Mouse (Mus musculus) A20 (cell line): ENCODE measurements around the gene Ubxn6.
"Not testable (repeated sequence)": the region's sequence is repeated elsewhere in the genome, so short reads cannot be mapped to it uniquely, and the experiment has no call there.

Experiments
- DNase-seq: peaks from one replicate; pipeline ENCODE4 v3.0.0-alpha.2; 2011; ENCODE audit warnings: low read depth, low spot score

The Ubxn6 gene

GRCm38 (mm10) chr17:56102158-56102557 lies 27.3 kb upstream of the Ubxn6 start:
- DNase-seq: no peak

- no peak for DNase-seq
Measured at GRCm38 (mm10) chr17:56100811-56101210, 26.0 kb upstream of the Ubxn6 start.

DNA sequence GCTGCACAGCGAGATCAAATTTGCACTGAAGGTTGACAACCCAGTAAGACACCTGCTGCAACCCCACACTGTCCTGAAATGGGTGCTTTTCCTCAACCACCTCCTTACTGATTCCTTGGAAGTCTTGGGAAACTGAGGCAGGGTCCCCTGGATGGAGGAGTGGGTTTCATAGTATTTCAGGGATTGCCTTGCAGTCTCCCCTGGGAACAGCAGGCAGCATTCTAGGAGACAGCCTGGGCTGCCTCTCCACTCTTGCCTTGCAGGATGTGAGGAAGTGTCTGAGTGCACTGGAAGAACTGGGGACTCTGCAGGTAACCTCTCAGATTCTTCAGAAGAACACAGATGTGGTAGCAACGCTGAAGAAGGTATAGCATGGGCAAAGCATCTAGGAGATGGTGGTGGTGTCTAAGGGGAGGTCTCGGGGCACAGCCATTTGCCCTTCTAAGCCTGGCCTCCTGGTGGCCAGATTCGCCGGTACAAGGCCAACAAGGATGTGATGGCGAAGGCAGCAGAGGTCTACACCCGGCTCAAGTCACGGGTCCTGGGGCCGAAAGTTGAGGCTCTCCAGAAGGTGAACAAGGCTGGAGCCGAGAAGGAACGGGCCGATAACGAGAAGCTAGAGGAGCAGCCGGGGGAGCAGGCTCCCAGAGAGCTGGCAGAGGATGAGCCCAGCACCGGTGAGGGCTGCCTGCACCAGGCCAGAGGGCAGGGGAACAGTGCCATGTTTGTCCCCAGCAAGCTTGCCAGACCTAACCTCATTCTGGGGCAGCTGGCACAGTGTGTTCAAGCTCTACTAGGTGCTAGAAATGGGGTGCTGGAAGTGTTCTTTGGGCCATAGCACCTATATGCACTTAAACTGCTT lies 24.1 kb upstream of the Ubxn6 start:
- peak; percentile 64 for DNase-seq

GRCm38 (mm10) chr17:56098180-56098579 lies 23.4 kb upstream of the Ubxn6 start:
- peak; percentile 55 for DNase-seq

GRCm38 (mm10) chr17:56096883-56097282 lies 22.1 kb upstream of the Ubxn6 start:
- DNase-seq: no peak

DNA sequence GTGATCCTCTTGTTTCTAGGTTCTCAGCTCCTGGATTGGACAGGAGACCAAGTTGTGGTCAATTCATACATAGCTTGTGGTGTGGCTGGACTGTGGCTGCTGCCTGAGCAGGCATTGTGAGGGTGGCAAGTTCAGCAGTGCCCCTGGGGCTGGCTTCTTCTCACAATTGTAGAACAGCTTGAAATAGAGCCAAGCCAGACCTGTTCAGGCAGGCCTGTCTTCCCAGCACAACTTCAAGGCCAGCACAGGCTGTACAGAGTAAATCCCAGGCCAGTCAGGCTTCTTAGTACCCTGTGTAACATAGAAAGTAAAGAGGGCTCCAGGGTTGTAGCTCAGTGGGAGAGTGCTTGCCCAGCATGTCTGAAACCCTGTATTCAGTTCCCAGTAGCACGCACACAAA lies 18.0 kb upstream of the Ubxn6 start:
- no peak for DNase-seq

DNA sequence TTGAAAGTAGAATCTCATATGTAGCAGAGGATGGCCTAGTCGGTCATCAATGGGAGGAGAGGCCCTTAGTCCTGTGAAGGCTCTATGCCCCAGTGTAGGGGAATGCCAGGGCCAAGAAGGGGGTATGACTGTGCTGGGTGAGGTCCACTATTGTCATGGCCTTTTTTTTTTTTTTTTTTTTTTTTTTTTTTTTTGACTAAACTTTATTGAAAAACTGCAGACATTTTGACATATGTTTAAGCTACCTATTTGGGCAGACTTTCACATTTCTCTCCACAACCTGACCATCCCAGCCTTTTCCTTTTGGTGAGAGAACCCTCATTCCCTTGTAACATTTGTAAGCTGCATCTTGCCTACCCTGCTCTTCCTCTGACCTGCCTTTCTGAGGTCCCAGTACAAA lies 17.5 kb upstream of the Ubxn6 start:
- DNase-seq: no peak

- DNase-seq: peak; percentile 62
Measured at GRCm38 (mm10) chr17:56080781-56081585, 6.2 kb upstream of the Ubxn6 start.

GRCm38 (mm10) chr17:56079921-56080320 lies 5.1 kb upstream of the Ubxn6 start:
- no peak for DNase-seq

DNA sequence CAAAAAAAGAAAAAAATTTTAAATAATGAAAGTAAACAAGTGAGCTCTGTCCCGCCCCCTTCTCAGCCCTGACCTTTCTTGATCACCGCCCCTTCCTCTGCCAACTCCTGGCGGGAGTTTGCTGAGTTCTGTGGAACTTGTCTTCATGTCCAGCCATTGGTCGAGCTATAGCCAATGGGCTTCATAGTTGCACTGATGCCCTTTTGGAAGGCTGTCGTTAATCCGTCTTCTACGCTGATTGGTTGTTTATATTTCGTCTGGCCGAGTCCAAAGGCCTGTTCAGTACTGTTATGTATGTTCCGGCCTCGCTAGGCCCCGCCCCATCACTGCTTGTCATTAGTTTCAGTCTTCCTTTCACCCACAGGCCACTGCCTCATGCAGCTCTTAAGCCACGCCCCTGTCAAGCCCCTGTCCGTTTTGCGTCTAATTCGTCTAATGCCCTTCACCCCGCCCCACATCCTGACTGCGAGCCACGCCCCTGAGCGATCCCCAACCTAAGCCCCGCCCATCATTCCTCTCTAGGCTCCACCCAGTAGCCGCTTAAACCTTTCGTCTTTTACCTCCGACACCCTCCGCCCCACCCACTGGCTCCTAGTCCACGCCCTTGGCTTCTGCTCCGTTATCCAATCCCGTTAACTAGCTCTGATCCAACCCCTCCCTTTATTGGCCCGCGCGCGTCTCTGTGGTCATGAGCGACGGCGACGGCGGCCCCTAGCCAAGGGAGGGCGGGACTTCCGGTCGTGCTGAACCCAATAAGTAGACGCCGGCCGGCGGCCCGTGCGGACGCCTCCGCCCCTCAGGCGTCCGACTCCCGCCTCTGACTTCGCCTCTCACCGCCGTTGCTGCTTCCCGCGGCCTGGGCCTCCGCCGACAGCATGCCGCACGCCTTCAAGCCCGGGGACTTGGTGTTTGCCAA lies 4.3 kb upstream of the Ubxn6 start, which contains the start of gene Hdgfl2:
TSS of gene Hdgfl2 (plus strand) at position 755 of the 916 bp plus-strand sequence.
- peak; percentile 100 for DNase-seq

- not testable (repeated sequence) for DNase-seq
Measured at GRCm38 (mm10) chr17:56078361-56078760, 3.5 kb upstream of the Ubxn6 start.

GRCm38 (mm10) chr17:56077523-56077922 lies 2.7 kb upstream of the Ubxn6 start:
- peak; percentile 36 for DNase-seq

GRCm38 (mm10) chr17:56074097-56074826 lies 566 bp downstream of the Ubxn6 start:
- DNase-seq: peak; percentile 92

DNA sequence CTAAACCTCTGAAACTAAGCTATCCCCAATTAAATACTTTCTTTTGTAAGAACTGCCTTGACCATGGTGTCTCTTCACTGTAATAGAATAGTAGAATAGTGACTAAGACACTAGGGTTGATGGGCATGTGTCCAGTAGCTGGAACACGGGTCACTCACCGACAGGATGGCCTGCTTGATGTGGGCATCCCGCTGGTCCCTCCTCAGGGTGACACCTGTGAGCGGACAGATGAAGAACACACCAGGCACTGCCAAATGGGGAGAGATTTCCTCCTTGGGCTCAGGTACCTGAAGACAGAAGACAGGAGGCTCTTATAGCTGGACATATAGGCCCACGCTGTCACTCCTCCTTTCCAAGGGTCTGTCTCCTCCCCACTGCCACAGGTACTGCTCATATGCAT lies 2.6 kb downstream of the Ubxn6 start:
- DNase-seq: no peak

- no peak for DNase-seq
Measured at GRCm38 (mm10) chr17:56071126-56071525, 3.7 kb downstream of the Ubxn6 start.

DNA sequence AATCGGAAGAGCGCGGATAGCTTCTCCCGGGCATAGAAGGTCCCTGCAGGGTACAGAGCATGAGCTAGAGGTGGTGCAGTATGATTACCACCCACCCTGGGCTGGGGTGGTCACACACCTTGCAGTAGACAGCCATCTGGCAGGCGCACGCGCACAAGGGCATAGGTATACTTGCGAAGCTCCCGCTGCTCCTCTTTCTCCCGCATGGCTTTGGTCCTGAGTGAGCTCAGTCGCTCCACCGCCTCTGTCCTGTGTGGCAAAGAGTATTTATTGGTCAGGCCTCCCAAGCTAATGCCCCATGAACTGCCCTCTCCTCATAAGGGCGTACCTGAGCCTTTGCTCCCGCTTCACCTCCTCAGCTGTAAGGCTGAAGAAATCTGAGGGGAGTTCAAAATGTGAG lies 5.8 kb downstream of the Ubxn6 start:
- DNase-seq: no peak

- DNase-seq: no peak
Measured at GRCm38 (mm10) chr17:56066451-56066850, 8.4 kb downstream of the Ubxn6 start.

GRCm38 (mm10) chr17:56065715-56066114 lies 9.1 kb downstream of the Ubxn6 start:
- peak; percentile 14 for DNase-seq

- no peak for DNase-seq
Measured at GRCm38 (mm10) chr17:56062081-56062480, 12.7 kb downstream of the Ubxn6 start.

GRCm38 (mm10) chr17:56057381-56058120 lies 17.3 kb downstream of the Ubxn6 start:
- DNase-seq: no peak
